Mouse (Mus musculus): ENCODE measurements around the gene Rps15a. TPM values are rescaled to one million over a fixed set of nuclear protein-coding genes. Genes with fewer than 3 reads are reported as not detected.

Rps15a gene
- polyA plus RNA-seq, 1 experiment from 2014 or later = 719 TPM

Other genes starting within 250 kb of the Rps15a start
- gene Arl6ip1, start 13.5 kb upstream of the Rps15a start, polyA plus RNA-seq (2015; fragmentation: Nextera tagmentation; extraction: Ambion mirVana) = 696 and 753 TPM in 2 replicates
- 19.1 and 19.3 TPM in 2 replicates for gene Smg1, start 127.5 kb upstream of the Rps15a start, polyA plus RNA-seq (2015; fragmentation: Nextera tagmentation; extraction: Ambion mirVana)

Data from forebrain, embryonic 13.5 days (tissue).